Mouse (Mus musculus): ENCODE data around the gene St6galnac5. TPM values are rescaled to one million over a fixed set of nuclear protein-coding genes. Genes with fewer than 3 reads are reported as not detected.
"Not testable (repeated sequence)": the region's sequence is repeated elsewhere in the genome, so short reads cannot be mapped to it uniquely, and the experiment has no call there.

St6galnac5 gene
- polyA plus RNA-seq, 1 experiment from 2014 or later: not detected

GRCm38 (mm10) chr3:152788301-152788953 lies 193.6 kb downstream of the St6galnac5 start:
- H3K36me3 ChIP-seq (ENCODE audit: inconsistent target): not testable (repeated sequence)
- WGBS (ENCODE audit: missing documents): 93% methylated on average over 5 of the region's 5 CpGs

DNA sequence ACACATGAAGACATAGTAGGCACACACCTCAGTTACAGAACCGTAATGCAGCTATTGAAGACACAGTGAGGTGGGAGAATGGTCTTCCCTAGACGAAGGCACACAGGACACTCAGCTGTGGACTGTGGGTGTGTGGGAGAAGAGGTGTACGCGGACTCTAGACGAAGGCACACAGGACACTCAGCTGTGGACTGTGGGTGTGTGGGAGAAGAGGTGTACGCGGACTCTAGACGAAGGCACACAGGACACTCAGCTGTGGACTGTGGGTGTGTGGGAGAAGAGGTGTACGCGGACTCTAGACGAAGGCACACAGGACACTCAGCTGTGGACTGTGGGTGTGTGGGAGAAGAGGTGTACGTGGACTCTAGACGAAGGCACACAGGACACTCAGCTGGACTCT lies 197.7 kb downstream of the St6galnac5 start:
- not testable (repeated sequence) for H3K27ac ChIP-seq; H3K79me2 ChIP-seq (ENCODE audit: inconsistent target); H3K36me3 ChIP-seq (ENCODE audit: inconsistent target); H3K4me3 ChIP-seq (ENCODE audit: inconsistent target)
- 96% methylated on average over 3 of the region's 13 CpGs for WGBS (ENCODE audit: missing documents)

More at GRCm38 (mm10) chr3:152788301-152788953, 193.6 kb downstream of the St6galnac5 start:
- H3K27ac ChIP-seq; H3K4me3 ChIP-seq (ENCODE audit: inconsistent target); H3K79me2 ChIP-seq (ENCODE audit: inconsistent target): not testable (repeated sequence)

- no peaks in the 10 kb centered on the region for H3K79me2 ChIP-seq (ENCODE audit: inconsistent target)
Observed at GRCm38 (mm10) chr3:152783792-152784191, 198.3 kb downstream of the St6galnac5 start.

GRCm38 (mm10) chr3:152779819-152780218 lies 202.2 kb downstream of the St6galnac5 start:
- Histone ChIP-seq H3K27ac (no peak overlapping the region), H3K36me3 (ENCODE audit: inconsistent target) (no peaks in the 10 kb centered on the region), H3K79me2 (ENCODE audit: inconsistent target) (no peaks in the 10 kb centered on the region), H3K4me3 (ENCODE audit: inconsistent target) (no peak overlapping the region)
- 100% methylated on average over 4 of the region's 4 CpGs for WGBS (ENCODE audit: missing documents)

More at GRCm38 (mm10) chr3:152783792-152784191, 198.3 kb downstream of the St6galnac5 start:
- WGBS (ENCODE audit: missing documents): 59% methylated on average over 7 of the region's 7 CpGs
- Histone ChIP-seq H3K36me3 (ENCODE audit: inconsistent target) (no peaks in the 10 kb centered on the region; the same call in 1 of the 2 replicates), H3K4me3 (ENCODE audit: inconsistent target) (no peak overlapping the region), H3K27ac (no peak overlapping the region)

- WGBS (ENCODE audit: missing documents): 96% methylated on average over 16 of the region's 16 CpGs
- H3K79me2 ChIP-seq (ENCODE audit: inconsistent target): no peaks in the 10 kb centered on the region
- H3K4me3 ChIP-seq (ENCODE audit: inconsistent target): no peak overlapping the region
- no peaks in the 10 kb centered on the region for H3K36me3 ChIP-seq (ENCODE audit: inconsistent target)
- no peak overlapping the region for H3K27ac ChIP-seq
Observed at GRCm38 (mm10) chr3:152776872-152777540, 205.0 kb downstream of the St6galnac5 start.

DNA sequence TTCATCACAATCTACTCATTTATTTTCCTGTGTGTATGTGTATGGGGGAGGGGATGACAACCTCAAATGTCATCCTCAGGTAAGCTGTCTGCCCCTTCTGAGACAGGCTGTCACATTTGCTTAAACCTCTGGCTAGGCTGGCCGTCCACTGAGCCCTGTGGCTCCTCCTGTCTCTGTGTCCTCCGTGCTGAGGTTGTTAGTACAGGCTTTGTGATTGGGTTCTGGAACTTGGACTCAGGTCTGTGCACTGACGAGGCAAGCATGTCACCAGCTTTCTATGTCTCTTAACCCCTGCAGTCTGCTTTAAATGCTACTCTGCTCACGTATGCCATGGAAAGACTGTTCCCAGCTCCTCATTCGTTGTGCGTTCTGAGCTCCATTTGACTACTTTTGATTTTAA lies 205.7 kb downstream of the St6galnac5 start:
- no peaks in the 10 kb centered on the region for H3K79me2 ChIP-seq (ENCODE audit: inconsistent target)
- no peak overlapping the region for H3K4me3 ChIP-seq (ENCODE audit: inconsistent target)
- WGBS (ENCODE audit: missing documents): 97% methylated on average over 5 of the region's 6 CpGs
- no peaks in the 10 kb centered on the region for H3K36me3 ChIP-seq (ENCODE audit: inconsistent target)
- H3K27ac ChIP-seq: no peak overlapping the region

DNA sequence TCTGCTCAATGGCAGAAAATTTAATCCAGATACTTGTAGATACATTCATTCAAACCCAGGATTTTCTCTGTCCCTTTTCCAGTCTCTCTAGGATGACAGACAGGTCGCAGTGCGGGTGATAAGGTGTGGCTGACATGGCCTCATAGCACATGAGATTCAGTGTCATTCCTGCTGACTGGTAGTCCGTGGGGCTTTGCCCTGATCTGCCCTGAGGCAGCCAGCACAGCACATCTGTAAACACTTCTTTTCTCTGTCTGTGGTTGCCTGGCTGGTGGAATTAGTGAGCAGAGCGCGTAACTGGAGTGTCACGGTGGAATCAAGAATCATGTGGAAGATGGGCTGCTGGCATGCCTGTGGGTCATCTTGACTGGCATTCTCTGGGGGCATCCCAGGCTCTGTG lies 212.0 kb downstream of the St6galnac5 start:
- WGBS (ENCODE audit: missing documents): 96% methylated on average over 6 of the region's 6 CpGs
- Histone ChIP-seq H3K79me2 (ENCODE audit: inconsistent target) (no peaks in the 10 kb centered on the region), H3K27ac (no peak overlapping the region), H3K36me3 (ENCODE audit: inconsistent target) (peaks cover 14% of the 10 kb centered on the region; the same call in 1 of the 2 replicates), H3K4me3 (ENCODE audit: inconsistent target) (no peak overlapping the region)

- 93% methylated on average over 11 of the region's 11 CpGs for WGBS (ENCODE audit: missing documents)
- Histone ChIP-seq H3K27ac (no peak overlapping the region), H3K4me3 (ENCODE audit: inconsistent target) (no peak overlapping the region), H3K36me3 (ENCODE audit: inconsistent target) (peaks cover 14% of the 10 kb centered on the region; the same call in 1 of the 2 replicates), H3K79me2 (ENCODE audit: inconsistent target) (no peaks in the 10 kb centered on the region)
Observed at GRCm38 (mm10) chr3:152767485-152767884, 214.6 kb downstream of the St6galnac5 start.
